Mouse (Mus musculus) ovary, postnatal 36 days (tissue): ENCODE results near the gene Anks1.
"Not testable (repeated sequence)": the region's sequence is repeated elsewhere in the genome, so short reads cannot be mapped to it uniquely, and the experiment has no call there.

Source experiments
- DNase-seq: peaks from one replicate; pipeline ENCODE4 v3.0.0; 2022; ENCODE audit warnings: low spot score, mixed read lengths

The Anks1 gene

GRCm38 (mm10) chr17:27999683-28000273, 90.7 kb downstream of the Anks1 start:
- DNase-seq, result not testable (repeated sequence)

DNA sequence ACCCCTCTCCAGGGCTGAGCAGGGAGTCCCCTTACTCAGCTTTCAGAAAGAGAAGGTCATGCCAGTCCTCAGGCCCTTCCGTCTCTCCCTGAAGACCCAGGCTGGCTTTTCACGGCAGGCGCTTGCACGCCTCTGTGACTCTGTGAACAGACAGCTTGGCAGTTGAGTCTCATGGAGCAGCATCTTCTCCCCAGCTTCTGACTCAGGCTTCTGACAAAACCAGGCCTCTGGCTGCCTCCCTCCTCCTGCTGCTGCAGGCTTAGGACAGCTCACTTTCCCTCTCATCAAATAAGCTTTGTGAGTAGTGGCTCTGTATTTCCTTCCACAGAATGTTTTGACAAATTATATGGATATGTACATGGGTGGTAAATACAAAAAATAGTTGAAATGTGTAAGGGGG, 91.3 kb downstream of the Anks1 start:
- no peak for DNase-seq

GRCm38 (mm10) chr17:28000851-28001250, 91.7 kb downstream of the Anks1 start:
- no peak for DNase-seq

DNA sequence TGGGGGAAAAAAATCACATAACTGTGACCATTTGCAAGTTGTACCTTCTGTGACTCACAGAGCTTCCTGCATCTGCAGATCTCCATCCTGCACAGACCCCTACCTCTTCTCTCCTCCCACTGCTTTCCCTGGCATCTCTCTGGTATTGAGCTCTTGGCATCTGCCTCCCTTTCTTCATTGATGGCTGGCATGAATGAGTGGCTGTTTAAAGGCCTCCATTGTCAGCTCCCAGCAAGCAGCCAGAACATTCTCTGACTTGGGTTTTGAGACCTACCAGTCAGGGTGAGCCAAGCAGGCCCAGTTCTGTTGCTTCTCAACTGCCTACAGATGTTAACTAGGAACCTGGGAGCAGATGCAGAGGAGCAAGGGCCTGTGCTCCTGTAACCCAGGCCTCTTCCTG, 96.3 kb downstream of the Anks1 start:
- no peak for DNase-seq

GRCm38 (mm10) chr17:28006208-28006607, 97.1 kb downstream of the Anks1 start:
- no peak for DNase-seq

DNA sequence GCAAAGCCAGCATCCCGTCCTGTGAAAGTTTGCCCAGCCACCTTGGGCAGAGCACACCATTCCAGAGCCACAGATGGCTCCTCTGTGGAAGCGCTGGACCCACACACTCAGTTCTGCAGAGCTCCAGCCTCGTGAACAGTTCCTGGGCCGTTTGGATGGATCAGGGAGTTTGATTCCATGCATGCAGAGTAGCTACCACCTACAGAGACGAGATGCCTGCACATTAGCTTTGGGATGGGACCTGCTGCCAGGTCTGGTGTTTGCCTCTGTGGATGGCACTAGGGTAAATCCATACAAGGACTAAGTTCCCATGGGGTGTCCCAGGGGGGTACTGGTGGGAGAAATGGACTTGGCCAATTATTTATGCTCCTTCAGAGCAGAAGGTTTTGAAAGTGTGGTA, 97.5 kb downstream of the Anks1 start:
- no peak for DNase-seq

- DNase-seq, result peak; percentile 49
Observed at GRCm38 (mm10) chr17:28007179-28007811, 98.2 kb downstream of the Anks1 start.

- no peak for DNase-seq
Observed at GRCm38 (mm10) chr17:28007857-28008564, 98.9 kb downstream of the Anks1 start.

DNA sequence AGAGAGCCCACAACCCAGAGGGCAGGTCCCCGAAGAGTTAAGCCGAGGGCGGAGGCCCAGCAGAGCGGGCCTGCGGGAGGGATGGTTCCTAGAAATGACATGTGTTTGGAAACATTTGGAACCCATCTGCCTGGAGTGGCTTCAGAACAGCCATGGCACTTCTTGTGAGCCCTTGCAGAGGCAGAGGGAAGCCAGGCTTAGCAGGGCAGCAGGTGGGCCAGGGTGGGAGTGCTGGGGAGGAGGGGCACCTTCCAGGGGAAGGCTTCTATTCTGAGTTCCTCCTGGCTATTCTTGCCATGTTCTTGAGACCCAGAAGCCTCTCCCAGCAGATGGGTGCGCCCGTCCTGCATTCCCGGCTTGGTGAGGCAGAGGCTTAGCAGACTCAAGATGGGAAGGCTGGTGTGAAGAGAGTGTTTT, 99.5 kb downstream of the Anks1 start:
- DNase-seq, result no peak

DNA sequence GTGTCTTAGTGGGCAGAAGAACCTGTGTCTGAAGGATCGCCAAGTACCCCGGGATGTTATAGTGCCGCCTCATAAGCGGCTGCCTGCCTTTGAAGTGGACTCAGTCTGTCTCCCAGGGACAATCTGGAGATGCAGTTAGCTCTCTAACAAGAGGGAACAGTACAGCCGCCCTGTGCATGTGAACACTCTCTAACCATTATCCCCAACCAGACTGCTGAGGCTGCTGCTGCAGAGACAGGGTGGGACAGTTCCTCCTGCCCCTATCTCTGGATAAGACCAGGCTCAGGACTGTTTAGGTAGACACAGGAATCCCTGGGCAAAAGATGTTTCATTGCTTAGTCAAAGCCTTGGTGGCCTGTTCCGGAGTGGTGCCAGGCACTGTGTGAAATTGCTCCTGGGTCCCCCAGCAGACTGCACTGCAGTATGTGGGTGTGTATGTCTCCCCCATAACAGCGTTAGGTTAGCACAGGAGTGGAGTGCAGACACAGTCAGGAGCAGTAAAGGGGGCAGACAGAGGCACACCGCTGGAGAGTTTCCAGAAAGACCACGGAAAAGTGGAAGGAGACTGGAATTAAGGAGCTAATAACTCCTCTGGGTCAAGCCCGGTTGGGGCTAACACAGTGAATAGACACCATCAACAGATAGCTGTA, 100.1 kb downstream of the Anks1 start:
- no peak for DNase-seq

DNA sequence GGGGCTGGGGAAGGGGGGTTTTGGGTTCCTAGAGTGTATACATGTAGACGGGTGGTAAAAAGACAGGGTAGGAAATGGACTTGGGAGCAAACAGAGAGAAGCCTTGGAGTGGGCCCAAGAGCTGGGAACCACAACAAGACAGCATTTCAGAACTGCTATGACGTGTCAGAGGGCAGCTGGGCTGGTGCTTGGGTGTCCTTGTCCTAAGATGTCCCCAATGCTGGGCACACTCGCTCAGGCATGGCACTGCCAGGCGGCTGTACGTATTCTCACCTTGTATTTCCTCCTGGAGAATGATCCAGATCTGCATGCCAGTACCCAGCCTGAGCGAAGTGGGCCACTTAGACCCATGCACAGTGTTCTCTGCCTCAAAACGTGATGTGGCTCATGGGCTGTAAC, 100.6 kb downstream of the Anks1 start:
- DNase-seq, result no peak

GRCm38 (mm10) chr17:28010925-28011324, 101.8 kb downstream of the Anks1 start:
- no peak for DNase-seq

- DNase-seq, result no peak
Observed at GRCm38 (mm10) chr17:28012851-28013250, 103.7 kb downstream of the Anks1 start.

DNA sequence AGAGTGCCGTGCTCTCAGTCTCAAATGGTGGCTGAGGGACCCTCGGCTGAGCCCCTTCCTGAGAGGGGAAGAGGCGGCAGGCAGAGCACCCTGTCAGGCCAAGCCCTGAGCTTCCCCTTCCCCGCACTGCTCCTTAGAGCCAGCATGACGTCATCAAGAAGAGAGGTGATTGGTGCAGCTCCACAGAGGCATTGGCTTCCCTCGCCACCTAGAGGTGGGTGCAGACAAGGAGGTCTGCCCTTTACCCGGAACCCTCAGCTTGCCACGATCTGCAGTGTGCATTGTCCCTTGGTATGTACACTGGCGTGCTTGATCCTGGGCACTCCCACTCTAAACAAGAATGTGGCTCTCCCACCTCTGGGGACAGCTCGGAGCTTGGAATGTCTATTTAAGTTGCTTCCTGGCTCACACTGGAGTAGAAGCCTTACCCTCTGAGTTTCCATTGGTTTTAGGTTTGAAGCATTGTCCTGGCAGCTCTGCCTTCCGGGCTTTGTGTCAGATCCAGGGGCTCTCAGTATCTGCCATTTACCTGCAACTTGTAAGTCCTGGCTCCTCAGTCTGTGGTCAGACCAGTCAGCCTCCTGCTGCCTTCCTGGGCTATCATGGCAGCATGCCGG, 104.3 kb downstream of the Anks1 start:
- DNase-seq, result peak; percentile 62

- DNase-seq, result no peak
Observed at GRCm38 (mm10) chr17:28014449-28014848, 105.3 kb downstream of the Anks1 start.

DNA sequence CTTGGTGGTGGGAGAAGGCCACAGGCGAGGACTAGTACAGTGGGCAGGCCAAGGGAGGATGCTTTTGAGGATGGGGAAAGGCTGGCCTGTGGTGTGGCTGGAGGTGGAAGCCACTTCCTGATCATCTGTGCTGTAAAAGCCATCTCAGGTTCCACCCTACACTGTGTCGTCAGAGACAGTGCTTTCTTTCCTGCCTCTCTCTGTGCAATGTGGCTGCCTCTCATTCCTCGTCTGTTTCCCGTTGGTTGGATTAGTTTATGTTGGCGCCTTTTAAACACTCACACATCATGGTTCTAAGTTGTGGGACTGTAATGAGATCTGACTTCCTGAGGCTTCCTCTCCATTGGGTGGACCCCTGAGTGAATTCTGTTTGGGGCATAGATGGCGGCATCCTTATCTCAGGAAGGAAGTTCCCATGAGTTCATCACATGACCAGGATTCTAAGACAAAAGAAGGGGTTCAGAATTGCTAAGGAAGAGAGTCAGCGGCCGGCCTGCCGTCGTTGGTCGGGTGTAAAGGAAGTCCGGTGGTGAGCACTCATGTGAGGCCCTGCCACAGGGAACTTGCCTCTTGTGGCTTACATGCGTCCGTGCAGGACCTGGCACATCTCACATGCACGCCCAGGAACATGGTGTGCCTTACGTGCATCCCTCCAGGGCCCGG, 106.1 kb downstream of the Anks1 start:
- no peak for DNase-seq

DNA sequence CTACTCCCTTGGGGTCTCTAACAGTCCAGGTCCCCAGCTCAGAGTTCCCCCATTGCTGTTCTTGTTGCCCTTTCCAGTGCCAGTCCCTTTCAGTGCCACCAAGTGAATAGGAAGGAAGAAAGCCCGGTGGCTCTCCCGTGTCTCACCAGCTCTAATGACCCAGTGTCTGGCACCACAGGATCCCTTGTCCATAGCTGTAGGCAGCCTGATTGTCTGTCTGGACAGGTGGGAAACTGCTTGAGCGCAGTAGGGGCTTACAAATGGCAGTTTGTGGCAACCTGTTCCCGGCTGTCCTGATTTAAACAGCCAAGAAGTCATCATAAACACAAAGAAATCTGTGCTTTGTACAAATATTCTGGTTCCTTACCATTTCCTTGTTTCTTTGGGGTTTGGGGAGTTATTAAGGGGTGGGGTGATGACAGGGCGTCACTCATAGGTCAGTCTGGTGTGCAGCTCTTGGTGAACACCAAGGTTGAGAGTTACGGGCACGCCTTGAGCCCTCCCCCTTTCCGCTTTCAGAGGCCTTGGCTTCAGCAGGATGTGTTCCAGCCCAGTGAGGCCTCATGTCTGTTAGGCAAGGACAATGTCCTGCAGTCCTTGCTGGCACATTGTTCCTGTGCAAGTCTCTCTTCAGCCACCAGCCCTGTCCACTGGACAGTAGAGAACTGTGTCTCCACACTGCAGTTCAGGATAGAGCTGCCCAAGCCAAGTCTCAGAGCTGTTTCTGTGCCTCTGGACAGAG, 107.1 kb downstream of the Anks1 start:
- peak; percentile 68 for DNase-seq

- DNase-seq, result no peak
Observed at GRCm38 (mm10) chr17:28018344-28018743, 109.2 kb downstream of the Anks1 start.

DNA sequence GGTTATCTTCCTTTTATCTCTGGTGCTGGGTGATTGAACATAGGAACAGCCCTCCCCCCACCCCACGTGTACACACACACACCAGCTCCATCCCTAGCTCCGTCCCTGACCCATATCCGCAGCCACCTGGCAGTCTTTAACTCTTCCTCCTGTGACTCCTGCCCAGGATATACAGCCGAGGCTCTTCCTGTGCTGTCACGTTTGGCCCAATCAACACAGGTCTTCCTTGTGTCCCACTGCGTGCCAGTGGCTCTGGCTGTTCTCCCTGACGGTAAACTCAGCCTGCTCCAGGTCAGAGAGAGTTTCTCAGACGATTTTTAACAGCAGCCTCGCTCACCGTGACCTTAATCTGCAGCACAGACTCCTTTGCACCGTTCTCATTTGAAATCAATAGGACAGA, 109.7 kb downstream of the Anks1 start:
- no peak for DNase-seq

GRCm38 (mm10) chr17:28019785-28020696, 110.9 kb downstream of the Anks1 start:
- no peak for DNase-seq
